Mouse (Mus musculus) megakaryocyte, embryonic 14.5 days (primary cell): Measurements from ENCODE around the gene Kyat3. TPM values are rescaled to one million over a fixed set of nuclear protein-coding genes. Genes with fewer than 3 reads are reported as not detected.
"Not testable (repeated sequence)": the region's sequence is repeated elsewhere in the genome, so short reads cannot be mapped to it uniquely, and the experiment has no call there.

ENCODE experiments used
- H3K27me3 ChIP-seq: replicated peaks from 2 replicates; pipeline ENCODE3; 2012; ENCODE audit warnings: inconsistent platforms
- H3K36me3 ChIP-seq: replicated peaks from 2 replicates; pipeline ENCODE3; 2012; ENCODE audit warnings: low read length, inconsistent platforms, mixed read lengths
- H3K4me1 ChIP-seq: 2 replicates; pipeline ENCODE4 v1.6.1; 2012; ENCODE audit warnings: inconsistent platforms
- H3K4me3 ChIP-seq: replicated peaks from 2 replicates; pipeline ENCODE3; 2012; ENCODE audit warnings: moderate library complexity, mild to moderate bottlenecking, inconsistent platforms
- H3K9me3 ChIP-seq: 2 replicates; pipeline ENCODE4 v1.6.1; 2012; ENCODE audit warnings: inconsistent platforms
- FLI1 ChIP-seq: IDR thresholded peaks from 2 replicates; pipeline ENCODE4 v1.6.1; 2012; ENCODE audit warnings: low read length, inconsistent platforms, mixed read lengths
- GATA1 ChIP-seq: IDR thresholded peaks from 3 replicates; pipeline ENCODE4 v1.6.1; 2012; ENCODE audit warnings: mixed read lengths, low read length, inconsistent platforms, borderline replicate concordance
- polyA plus RNA-seq: library from polyadenylated mRNA; stranded (reverse); fragments of >175 nt; gene quantifications from 2 replicates; pipeline ENCODE4 v1.2.3, GENCODE M21; 2012; ENCODE audit warnings: low replicate concordance; ENCODE audit not compliant: insufficient read depth

Gene Kyat3
- polyA plus RNA-seq, result 1.00 and 1.2 TPM in 2 replicates

DNA sequence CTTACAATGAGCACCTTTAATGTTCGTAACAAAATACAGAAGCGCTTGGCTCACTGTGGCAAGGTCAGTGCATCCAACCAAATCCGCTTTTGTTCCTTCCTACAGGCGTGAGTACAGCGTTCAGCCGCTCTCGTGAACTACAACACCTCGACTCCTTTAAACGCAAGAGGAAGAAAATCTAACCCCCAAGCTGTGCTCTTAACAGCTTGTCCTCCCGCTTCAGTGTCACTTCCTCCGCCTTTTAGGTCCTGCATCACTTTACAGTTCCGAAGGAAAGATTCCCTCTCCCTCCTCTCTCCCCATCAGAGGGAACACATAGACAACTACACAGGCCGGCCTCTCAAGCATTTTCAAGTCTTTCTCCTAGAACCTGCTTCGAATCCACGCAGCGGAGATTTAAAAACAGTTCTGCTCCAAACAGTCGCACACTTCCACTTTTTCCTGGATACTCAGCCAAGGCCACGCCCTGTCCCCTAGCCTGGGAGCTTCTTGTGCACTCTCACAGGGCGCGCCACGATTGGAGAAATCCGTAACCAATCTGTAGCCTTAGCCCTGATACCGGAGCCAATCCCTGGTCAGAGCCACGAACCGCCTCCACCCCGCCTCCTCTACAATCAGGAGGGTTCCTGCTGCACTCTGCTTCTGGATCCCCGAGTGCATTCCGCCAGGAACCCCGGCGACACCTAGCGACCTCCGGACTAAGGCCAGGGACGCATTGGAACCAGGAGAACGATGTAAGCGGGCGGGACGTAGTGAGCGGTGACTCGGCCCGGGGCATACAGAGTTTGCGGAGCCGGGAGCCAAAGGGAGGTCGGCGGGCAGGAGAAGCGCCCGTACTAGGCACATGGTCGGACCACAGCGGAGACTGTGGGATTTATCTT is at the start of gene Kyat3:
Gene Kyat3, plus strand, starts transcription at position 610 of the 881 bp plus-strand sequence.
- H3K4me1 ChIP-seq, result peaks cover 34% of the 10 kb centered on the region
- no peak for TF ChIP-seq FLI1
- no peak for TF ChIP-seq GATA1
- peak within 1 kb of the TSS; percentile 93 for H3K4me3 ChIP-seq
- H3K9me3 ChIP-seq, result peaks cover 7% of the 10 kb centered on the region; the same call in 1 of the 2 replicates
- no peaks in the 10 kb centered on the region for H3K36me3 ChIP-seq
- H3K27me3 ChIP-seq, result peaks cover 4% of the 10 kb centered on the region

DNA sequence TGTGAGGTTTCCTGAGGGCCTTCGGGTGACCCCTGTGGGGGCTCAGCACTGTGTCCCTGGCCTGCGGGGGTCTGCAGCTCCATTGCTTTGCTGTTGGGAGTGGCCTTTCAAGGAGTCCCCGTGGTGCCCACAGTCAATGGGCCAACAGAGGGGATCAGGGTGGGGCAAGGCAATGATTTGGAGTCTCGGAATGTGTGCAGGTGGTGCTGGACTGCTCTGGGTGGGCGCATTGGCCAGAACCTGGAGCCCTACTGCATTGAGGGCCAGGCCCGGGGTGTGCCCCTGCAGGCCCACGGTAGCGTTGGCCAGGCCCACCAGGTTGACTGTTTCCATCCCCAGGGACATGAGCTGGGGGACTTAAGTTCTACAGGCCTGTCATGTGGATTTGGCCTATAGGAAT is 36.1 kb upstream of the Kyat3 start:
- Histone ChIP-seq H3K27me3 (no peaks in the 10 kb centered on the region), H3K9me3 (peaks cover 13% of the 10 kb centered on the region), H3K4me3 (no peak overlapping the region), H3K36me3 (no peaks in the 10 kb centered on the region), H3K4me1 (no peaks in the 10 kb centered on the region)
- TF ChIP-seq FLI1, result no peak
- TF ChIP-seq GATA1, result no peak

DNA sequence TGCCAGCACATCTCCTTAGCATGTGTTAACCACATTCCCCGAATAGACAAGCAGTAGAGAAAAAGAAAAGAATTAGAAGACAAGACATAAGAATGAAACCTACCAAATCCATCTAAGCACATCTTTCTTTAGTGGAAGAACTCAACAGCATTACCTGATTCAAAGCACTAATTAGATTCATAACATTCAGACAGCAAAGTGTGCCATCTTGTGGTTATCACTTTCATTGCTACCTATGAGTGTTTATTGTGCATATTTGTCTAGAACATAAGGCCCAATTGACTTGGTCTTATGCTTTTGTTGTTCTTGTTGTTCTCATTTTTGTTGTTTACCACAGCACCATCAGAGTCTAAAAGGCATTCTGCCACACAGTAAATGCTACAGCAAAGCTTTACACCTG is 26.2 kb upstream of the Kyat3 start:
- no peaks in the 10 kb centered on the region for H3K27me3 ChIP-seq
- H3K4me1 ChIP-seq, result no peaks in the 10 kb centered on the region
- H3K36me3 ChIP-seq, result no peaks in the 10 kb centered on the region
- TF ChIP-seq GATA1 (no peak), FLI1 (no peak)
- H3K9me3 ChIP-seq, result no peaks in the 10 kb centered on the region
- no peak overlapping the region for H3K4me3 ChIP-seq

DNA sequence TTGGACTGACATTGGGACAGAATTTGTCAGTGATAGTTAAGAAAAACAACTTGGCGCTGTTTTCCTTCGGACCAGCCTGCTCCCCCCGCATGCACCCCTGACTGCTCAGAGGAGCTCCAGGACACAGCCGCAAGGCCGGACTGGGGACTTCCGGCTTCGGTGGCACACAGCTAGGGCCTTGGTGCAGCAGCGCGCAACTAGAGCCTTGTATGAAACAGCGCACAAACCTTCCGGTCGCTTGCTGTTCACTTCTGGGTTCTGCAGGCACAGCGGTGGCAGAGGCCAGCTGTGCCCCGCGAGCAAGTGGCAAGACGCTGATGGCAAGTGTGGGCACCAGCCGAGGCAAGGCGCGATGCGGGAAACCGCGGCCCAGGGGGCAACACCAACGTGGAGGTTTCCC is 12.9 kb upstream of the Kyat3 start:
- H3K4me3 ChIP-seq, result no peak overlapping the region
- TF ChIP-seq FLI1 (no peak), GATA1 (no peak)

DNA sequence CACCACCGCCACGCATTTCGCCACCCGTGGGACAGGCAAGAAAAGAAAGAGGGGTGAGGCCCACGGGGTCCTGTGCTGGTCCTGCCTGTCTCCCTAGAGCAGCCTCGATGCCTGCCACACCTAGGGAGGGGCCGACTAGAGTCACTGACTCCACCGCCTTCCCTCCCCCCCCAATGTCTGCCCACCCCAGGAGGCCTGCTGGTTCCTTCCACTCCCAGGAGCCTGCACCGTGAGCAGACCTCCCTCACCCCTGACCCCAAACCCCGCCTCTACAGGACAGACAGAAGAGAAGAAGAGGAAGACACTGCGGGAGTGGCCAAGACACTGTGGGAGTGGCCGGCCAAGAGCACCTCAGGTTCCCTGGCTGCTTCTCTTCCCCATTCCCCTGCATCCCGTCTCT is 12.5 kb upstream of the Kyat3 start:
- Histone ChIP-seq H3K4me3 (peak overlapping the region; percentile 70), H3K27me3 (no peaks in the 10 kb centered on the region), H3K9me3 (peaks cover 33% of the 10 kb centered on the region), H3K4me1 (peaks cover 5% of the 10 kb centered on the region; the same call in 1 of the 2 replicates), H3K36me3 (no peaks in the 10 kb centered on the region)
- TF ChIP-seq FLI1 (no peak), GATA1 (no peak)

More for the DNA sequence above, 12.9 kb upstream of the Kyat3 start:
- Histone ChIP-seq H3K27me3 (no peaks in the 10 kb centered on the region), H3K36me3 (no peaks in the 10 kb centered on the region), H3K4me1 (peaks cover 5% of the 10 kb centered on the region; the same call in 1 of the 2 replicates), H3K9me3 (peaks cover 31% of the 10 kb centered on the region)

DNA sequence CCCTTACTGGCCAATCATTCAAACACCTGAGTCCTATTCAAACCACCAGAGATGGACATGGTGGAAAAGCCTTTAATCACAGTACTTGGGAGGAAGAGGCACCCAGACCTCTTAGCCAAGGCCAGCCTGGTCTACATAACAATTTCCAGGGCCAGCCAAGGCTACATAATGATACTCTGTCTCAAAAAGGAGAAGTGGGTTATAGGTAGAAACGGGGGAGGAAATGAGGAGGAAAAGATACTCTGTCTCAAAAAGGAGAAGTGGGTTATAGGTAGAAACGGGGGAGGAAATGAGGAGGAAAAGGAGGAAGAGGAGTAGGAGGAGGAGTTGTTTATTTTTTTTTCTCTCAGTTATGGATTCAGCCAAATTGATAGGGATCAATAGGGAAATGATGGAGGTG is 4.3 kb upstream of the Kyat3 start:
- no peaks in the 10 kb centered on the region for H3K36me3 ChIP-seq
- TF ChIP-seq GATA1, result no peak
- no peak for TF ChIP-seq FLI1
- peaks cover 30% of the 10 kb centered on the region for H3K9me3 ChIP-seq
- no peaks in the 10 kb centered on the region for H3K27me3 ChIP-seq
- peaks cover 29% of the 10 kb centered on the region for H3K4me1 ChIP-seq
- H3K4me3 ChIP-seq, result no peak overlapping the region

DNA sequence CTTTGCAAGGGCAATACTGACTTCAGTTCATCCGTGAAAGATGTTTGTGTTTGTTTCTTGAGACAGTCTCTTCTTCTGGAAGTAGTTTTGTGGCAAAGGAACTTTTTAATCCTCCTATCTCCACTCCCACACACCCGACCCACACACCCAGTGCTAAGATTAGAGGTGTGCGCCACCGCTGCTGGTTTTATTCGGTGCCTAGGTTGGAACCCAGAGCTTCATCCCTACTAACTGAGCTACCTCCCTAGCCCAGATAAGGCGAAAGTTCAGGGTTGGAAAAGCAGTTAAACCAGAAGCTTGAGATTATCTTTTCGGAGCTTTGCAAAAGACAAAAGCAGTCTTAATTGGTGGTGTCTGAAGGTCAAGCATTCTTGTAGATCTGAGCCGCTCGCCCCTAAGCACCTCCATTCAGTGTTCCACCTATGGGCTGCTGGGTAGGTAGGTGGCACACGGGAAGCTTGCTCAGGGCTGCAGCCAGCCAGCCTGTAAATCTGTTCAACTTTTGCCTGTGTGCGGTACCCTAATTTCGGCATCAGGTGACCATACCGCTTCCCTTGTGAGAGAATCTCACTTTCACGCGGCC is 647 bp downstream of the Kyat3 start:
- peak overlapping the region; percentile 93 for H3K4me3 ChIP-seq
- peaks cover 7% of the 10 kb centered on the region; the same call in 1 of the 2 replicates for H3K9me3 ChIP-seq
- peaks cover 4% of the 10 kb centered on the region for H3K27me3 ChIP-seq
- peaks cover 34% of the 10 kb centered on the region for H3K4me1 ChIP-seq
- H3K36me3 ChIP-seq, result no peaks in the 10 kb centered on the region
- no peak for TF ChIP-seq FLI1
- no peak for TF ChIP-seq GATA1

DNA sequence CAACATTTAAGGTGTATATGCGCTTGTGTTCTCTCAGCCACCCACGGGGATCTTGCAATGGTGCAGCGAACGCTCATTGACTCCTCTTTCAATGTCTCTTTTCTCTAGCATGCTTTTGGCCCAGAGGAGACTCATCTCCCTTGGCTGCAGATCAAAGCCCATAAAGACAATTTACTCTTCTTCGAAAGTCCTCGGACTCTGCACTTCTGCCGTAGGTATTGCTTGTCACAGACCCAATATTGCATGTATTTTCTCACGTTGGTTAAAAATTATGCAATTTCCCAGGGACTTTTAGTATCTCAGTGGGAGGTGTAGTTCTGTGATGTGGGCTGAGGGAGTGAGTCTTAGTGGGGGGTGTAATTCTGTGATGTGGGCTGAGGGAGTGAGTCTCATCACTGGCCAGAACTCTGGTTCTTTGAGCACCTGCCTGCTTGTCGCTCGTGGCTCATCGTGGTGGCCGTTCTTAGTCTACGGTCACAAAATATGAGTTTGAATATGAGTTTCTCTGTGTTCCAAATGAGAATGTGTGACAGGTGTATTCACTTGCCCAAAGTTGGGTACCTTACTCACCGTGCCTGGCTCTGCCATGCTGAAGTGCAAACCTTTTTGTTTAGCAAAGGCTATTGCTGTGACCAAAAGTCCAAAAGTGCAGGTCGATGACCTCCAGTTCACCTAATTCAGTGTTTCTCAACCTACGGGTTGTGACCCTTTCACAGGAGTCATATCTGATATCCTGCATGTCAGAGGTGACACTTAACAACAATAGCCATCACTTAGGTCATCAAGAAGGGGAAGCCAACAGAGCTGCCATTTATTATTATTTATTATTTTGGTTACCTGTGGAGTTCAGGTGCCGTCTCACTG is 6.0 kb downstream of the Kyat3 start:
- no peak overlapping the region for H3K4me3 ChIP-seq
- no peaks in the 10 kb centered on the region for H3K9me3 ChIP-seq
- TF ChIP-seq GATA1 (no peak), FLI1 (no peak)
- peaks cover 1% of the 10 kb centered on the region for H3K27me3 ChIP-seq
- peaks cover 4% of the 10 kb centered on the region for H3K36me3 ChIP-seq
- H3K4me1 ChIP-seq, result peaks cover 9% of the 10 kb centered on the region

DNA sequence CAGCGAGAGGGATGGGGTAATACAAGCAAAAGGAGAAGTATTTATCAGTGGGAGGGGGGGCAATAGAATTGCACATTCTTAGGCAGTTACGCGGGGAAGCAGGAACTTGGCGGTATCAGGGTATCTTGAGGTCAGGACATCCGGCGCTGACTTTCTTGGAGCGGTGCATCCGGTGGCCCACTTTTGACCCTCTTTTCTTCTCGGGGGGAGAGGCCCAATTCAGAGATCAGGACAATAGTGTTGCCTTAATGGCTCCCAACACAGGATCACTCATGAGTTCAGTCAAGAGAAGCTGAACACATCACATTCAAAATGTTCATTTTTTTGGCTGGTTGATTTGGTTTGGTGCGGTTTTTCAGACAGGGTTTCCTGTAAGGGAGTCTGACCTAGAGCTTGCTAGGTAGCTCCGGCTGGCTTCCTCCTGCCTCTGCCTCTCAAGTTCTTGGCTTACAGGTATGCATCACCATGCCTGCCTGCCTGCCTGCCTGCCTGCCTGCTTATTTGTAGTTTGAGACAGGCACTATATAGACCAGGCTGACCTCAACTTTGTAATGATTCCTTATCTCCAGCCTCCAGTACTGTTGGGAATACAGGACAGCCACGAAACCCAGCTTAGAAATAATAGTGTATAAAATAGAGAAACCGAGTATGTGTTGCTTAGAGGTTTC is 7.5 kb downstream of the Kyat3 start:
- H3K27me3 ChIP-seq, H3K4me3 ChIP-seq, H3K36me3 ChIP-seq, H3K4me1 ChIP-seq: not testable (repeated sequence)
- peaks cover 11% of the 10 kb centered on the region for H3K9me3 ChIP-seq
